Mouse (Mus musculus): ENCODE results near the gene Daxx. TPM values are rescaled to one million over a fixed set of nuclear protein-coding genes. Genes with fewer than 3 reads are reported as not detected.

The Daxx gene
- polyA plus RNA-seq, 1 experiment, result 129 TPM

- 83% methylated on average over 3 of the region's 3 CpGs for WGBS
- Histone ChIP-seq H3K27me3 (ENCODE audit: control insufficient read depth, insufficient read depth, low read length) (no peaks in the 10 kb centered on the region), H3K4me1 (replicated peaks; ENCODE audit: control insufficient read depth, insufficient read depth, low read length) (peaks cover 46% of the 10 kb centered on the region), H3K27ac (ENCODE audit: control insufficient read depth, insufficient read depth, low read length) (no peak overlapping the region), H3K4me3 (ENCODE audit: control insufficient read depth, insufficient read depth, low read length) (no peak overlapping the region), H3K36me3 (ENCODE audit: control insufficient read depth, insufficient read depth, low read length) (peaks cover 7% of the 10 kb centered on the region; the same call in 1 of the 2 replicates)
- TF ChIP-seq CTCF (IDR thresholded peaks at IDR 0.05; ENCODE audit: borderline replicate concordance, control insufficient read depth, extremely low read depth, insufficient read depth, low read length, poor library complexity), result no peak
- TF ChIP-seq POLR2A (IDR thresholded peaks at IDR 0.05; ENCODE audit: control insufficient read depth, extremely low read depth, insufficient read depth, low read length, poor library complexity), result no peak
- no peak for DNase-seq
Measured at GRCm38 (mm10) chr17:33953310-33953709, 44.1 kb downstream of the Daxx start.

- Histone ChIP-seq H3K36me3 (ENCODE audit: control insufficient read depth, insufficient read depth, low read length) (peaks cover 7% of the 10 kb centered on the region; the same call in 1 of the 2 replicates), H3K4me3 (ENCODE audit: control insufficient read depth, insufficient read depth, low read length) (no peak overlapping the region), H3K27ac (ENCODE audit: control insufficient read depth, insufficient read depth, low read length) (no peak overlapping the region), H3K27me3 (ENCODE audit: control insufficient read depth, insufficient read depth, low read length) (no peaks in the 10 kb centered on the region), H3K4me1 (replicated peaks; ENCODE audit: control insufficient read depth, insufficient read depth, low read length) (peaks cover 38% of the 10 kb centered on the region)
- TF ChIP-seq POLR2A (IDR thresholded peaks at IDR 0.05; ENCODE audit: control insufficient read depth, extremely low read depth, insufficient read depth, low read length, poor library complexity), result no peak
- no peak for TF ChIP-seq CTCF (IDR thresholded peaks at IDR 0.05; ENCODE audit: borderline replicate concordance, control insufficient read depth, extremely low read depth, insufficient read depth, low read length, poor library complexity)
- 43% methylated on average over 5 of the region's 5 CpGs for WGBS
- peak; percentile 0 for DNase-seq
Measured at GRCm38 (mm10) chr17:33953961-33954565, 44.8 kb downstream of the Daxx start.

DNA sequence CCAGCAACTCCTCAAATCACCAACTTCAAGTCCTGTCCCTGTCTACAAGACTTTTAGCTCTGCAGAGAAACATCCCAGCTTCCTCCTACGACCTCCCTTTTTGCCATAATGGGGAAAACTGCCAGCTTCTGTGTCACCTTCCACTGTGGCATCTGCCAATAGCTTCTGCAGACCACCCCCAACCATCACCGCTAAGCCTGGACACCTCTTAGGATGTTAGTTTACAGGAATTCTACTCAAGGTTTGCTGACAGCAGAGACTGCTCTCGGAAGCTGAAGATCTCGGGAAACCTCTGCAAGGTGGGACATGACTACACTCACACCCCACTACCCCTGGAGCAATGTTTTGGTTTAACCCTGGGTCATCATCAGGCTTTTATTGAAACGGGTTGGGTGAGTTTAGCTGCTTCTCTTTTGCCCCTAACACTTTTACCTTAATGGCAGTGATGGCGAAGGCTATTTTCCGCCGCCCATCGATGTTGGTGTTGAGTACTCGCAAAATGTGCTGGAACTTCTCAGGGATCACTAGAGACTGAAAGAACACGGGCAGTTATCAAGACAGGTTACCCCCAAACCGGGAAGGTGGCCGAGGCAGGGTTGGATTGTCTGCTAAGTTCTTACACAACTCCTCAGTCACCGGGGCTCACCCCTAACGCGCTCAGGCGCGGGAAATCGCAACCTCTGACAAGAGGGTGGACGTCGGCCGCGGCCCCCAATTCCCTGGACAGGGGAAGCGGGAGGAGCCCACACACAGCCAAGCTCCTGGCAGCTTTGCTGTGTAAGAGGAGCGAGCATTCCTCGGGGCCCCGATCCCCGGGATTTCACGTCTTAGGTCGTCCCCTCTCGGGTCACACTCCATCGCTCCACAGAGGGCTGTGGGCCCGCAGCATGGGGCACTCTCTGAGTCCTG lies 45.7 kb downstream of the Daxx start:
- no peaks in the 10 kb centered on the region for H3K27me3 ChIP-seq (ENCODE audit: control insufficient read depth, insufficient read depth, low read length)
- DNase-seq, result no peak
- H3K4me1 ChIP-seq (replicated peaks; ENCODE audit: control insufficient read depth, insufficient read depth, low read length), result peaks cover 33% of the 10 kb centered on the region
- H3K27ac ChIP-seq (ENCODE audit: control insufficient read depth, insufficient read depth, low read length), result peak overlapping the region; percentile 39; the same call in 1 of the 2 replicates
- 1% methylated on average over 33 of the region's 33 CpGs for WGBS
- H3K36me3 ChIP-seq (ENCODE audit: control insufficient read depth, insufficient read depth, low read length), result peaks cover 14% of the 10 kb centered on the region
- peak overlapping the region; percentile 85 for H3K4me3 ChIP-seq (ENCODE audit: control insufficient read depth, insufficient read depth, low read length)
- TF ChIP-seq POLR2A (IDR thresholded peaks at IDR 0.05; ENCODE audit: control insufficient read depth, extremely low read depth, insufficient read depth, low read length, poor library complexity), result no peak
- 0 out of 2 replicates have a peak, but pooled peaks have one; percentile 19 for TF ChIP-seq CTCF (IDR thresholded peaks at IDR 0.05; ENCODE audit: borderline replicate concordance, control insufficient read depth, extremely low read depth, insufficient read depth, low read length, poor library complexity)

DNA sequence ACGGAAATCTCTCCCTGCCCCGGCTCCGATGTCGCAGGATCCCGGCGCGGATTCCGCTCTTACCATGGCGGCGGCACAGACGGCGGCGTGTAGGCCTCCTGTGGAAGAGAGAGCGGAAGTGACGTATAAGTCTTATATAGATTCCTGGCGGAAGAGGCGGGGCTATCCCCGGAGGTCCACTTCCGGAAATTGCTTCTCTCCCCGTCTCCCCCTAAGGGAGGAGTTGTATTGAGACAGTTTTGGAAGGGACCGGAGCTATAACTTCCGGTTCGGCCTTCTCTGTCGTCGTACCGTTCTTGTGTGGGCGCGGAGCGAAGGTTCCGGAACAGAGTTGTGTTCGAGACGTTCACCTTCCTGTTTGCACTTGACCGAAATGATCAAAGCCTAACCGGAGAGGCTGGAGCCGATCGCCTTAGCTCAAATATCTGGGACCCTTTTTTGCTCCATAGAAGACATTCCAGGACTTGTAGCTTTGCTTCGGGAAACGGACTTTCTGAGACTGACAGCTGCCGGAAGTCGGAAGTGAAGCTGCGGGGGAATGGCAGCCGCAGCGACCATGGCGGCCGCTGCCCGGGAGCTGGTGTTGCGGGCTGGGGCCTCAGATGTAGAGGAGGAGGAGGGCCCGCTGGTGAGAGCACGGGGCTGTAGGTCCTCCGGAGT lies 46.5 kb downstream of the Daxx start, which contains the start of the genes Vps52 and Rps18:
Gene Vps52, plus strand, starts transcription at position 258 of the 660 bp plus-strand sequence.
Gene Rps18, minus strand, starts transcription at position 447 of the 660 bp plus-strand sequence.
- Histone ChIP-seq H3K4me1 (replicated peaks; ENCODE audit: control insufficient read depth, insufficient read depth, low read length) (peaks cover 25% of the 10 kb centered on the region), H3K4me3 (ENCODE audit: control insufficient read depth, insufficient read depth, low read length) (peak within 1 kb of the TSS; percentile 85), H3K36me3 (ENCODE audit: control insufficient read depth, insufficient read depth, low read length) (peaks cover 22% of the 10 kb centered on the region), H3K27me3 (ENCODE audit: control insufficient read depth, insufficient read depth, low read length) (no peaks in the 10 kb centered on the region), H3K27ac (ENCODE audit: control insufficient read depth, insufficient read depth, low read length) (peak within 1 kb of the TSS; percentile 87)
- TF ChIP-seq POLR2A (IDR thresholded peaks at IDR 0.05; ENCODE audit: control insufficient read depth, extremely low read depth, insufficient read depth, low read length, poor library complexity) (peak; percentile 90), CTCF (IDR thresholded peaks at IDR 0.05; ENCODE audit: borderline replicate concordance, control insufficient read depth, extremely low read depth, insufficient read depth, low read length, poor library complexity) (no peak)
- peak; percentile 96 for DNase-seq
- WGBS, result under 1% methylated on average over 50 of the region's 50 CpGs

DNA sequence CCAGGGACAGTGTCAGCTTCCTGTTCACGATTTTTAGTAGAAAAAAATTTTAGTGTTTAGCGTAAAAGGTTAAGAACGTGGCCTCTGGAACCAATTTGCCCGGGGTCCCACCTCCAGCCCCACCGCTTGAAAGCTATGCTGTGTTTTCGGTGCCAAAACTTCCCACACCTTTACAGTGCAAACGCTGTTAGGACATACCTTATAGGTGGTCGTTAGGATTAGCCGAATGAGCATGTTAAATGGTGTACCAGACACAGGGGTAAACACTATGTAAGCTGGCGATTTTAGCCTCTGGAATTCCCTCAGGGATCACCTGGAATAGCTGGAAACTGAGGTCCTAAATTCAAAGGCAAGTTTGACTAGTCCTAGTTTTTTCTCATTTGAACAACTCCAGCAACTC lies 47.1 kb downstream of the Daxx start:
- 7% methylated on average over 10 of the region's 10 CpGs for WGBS
- Histone ChIP-seq H3K4me3 (ENCODE audit: control insufficient read depth, insufficient read depth, low read length) (peak overlapping the region; percentile 52), H3K4me1 (replicated peaks; ENCODE audit: control insufficient read depth, insufficient read depth, low read length) (peaks cover 21% of the 10 kb centered on the region), H3K27me3 (ENCODE audit: control insufficient read depth, insufficient read depth, low read length) (no peaks in the 10 kb centered on the region), H3K36me3 (ENCODE audit: control insufficient read depth, insufficient read depth, low read length) (peaks cover 26% of the 10 kb centered on the region), H3K27ac (ENCODE audit: control insufficient read depth, insufficient read depth, low read length) (0 out of 2 replicates have a peak overlapping the region, but pooled peaks have one; percentile 87)
- no peak for DNase-seq
- TF ChIP-seq POLR2A (IDR thresholded peaks at IDR 0.05; ENCODE audit: control insufficient read depth, extremely low read depth, insufficient read depth, low read length, poor library complexity) (no peak), CTCF (IDR thresholded peaks at IDR 0.05; ENCODE audit: borderline replicate concordance, control insufficient read depth, extremely low read depth, insufficient read depth, low read length, poor library complexity) (no peak)

- WGBS, result 60% methylated on average over 6 of the region's 6 CpGs
- no peak overlapping the region for H3K27ac ChIP-seq (ENCODE audit: control insufficient read depth, insufficient read depth, low read length)
- no peak for TF ChIP-seq CTCF (IDR thresholded peaks at IDR 0.05; ENCODE audit: borderline replicate concordance, control insufficient read depth, extremely low read depth, insufficient read depth, low read length, poor library complexity)
- no peak for TF ChIP-seq POLR2A (IDR thresholded peaks at IDR 0.05; ENCODE audit: control insufficient read depth, extremely low read depth, insufficient read depth, low read length, poor library complexity)
- peak; percentile 0 for DNase-seq
- H3K36me3 ChIP-seq (ENCODE audit: control insufficient read depth, insufficient read depth, low read length), result peaks cover 29% of the 10 kb centered on the region
- peaks cover 13% of the 10 kb centered on the region for H3K4me1 ChIP-seq (replicated peaks; ENCODE audit: control insufficient read depth, insufficient read depth, low read length)
- H3K4me3 ChIP-seq (ENCODE audit: control insufficient read depth, insufficient read depth, low read length), result no peak overlapping the region
- no peaks in the 10 kb centered on the region for H3K27me3 ChIP-seq (ENCODE audit: control insufficient read depth, insufficient read depth, low read length)
Measured at GRCm38 (mm10) chr17:33957493-33957892, 48.3 kb downstream of the Daxx start.

Measured in thymus, adult 2 months (tissue).